Mouse (Mus musculus) left cerebral cortex, postnatal 10 days (tissue): ENCODE data around the gene Kif13a. TPM values are rescaled to one million over a fixed set of nuclear protein-coding genes. Genes with fewer than 3 reads are reported as not detected.

Source experiments
- DNase-seq, 2 experiments: peaks; one replicate each; pipeline ENCODE4 v3.0.0; 2021 to 2022; ENCODE audit warnings: low spot score in 2 of 2, mixed read lengths in 1 of 2; ENCODE audit errors: extremely low spot score in 1 of 2
- intact Hi-C: fragments of 180-260 bp; cut with DNase I; formaldehyde crosslinking; loops from one replicate; pipeline ENCODE4 v1.15.1; 2025
- total RNA-seq, 2 experiments: library from RNA; stranded (reverse); gene quantifications; 2 replicates each; pipeline ENCODE4 v1.2.3; 2021

Kif13a gene
- total RNA-seq, 2 experiments from 2014 or later, result 29.3 to 33.4 TPM

- no peak for DNase-seq
- intact Hi-C loops, result no loop called here
Measured at GRCm38 (mm10) chr13:46854456-46854855, 75.2 kb downstream of the Kif13a start.

GRCm38 (mm10) chr13:46852470-46852869 lies 77.2 kb downstream of the Kif13a start:
- DNase-seq, result no peak
- intact Hi-C loops, result no loop called here

GRCm38 (mm10) chr13:46845456-46845855 lies 84.2 kb downstream of the Kif13a start:
- DNase-seq, result no peak
- intact Hi-C loops, result no loop called here

GRCm38 (mm10) chr13:46844561-46845235 lies 85.0 kb downstream of the Kif13a start:
- intact Hi-C loops, result no loop called here
- no peak for DNase-seq

GRCm38 (mm10) chr13:46843646-46844045 lies 86.0 kb downstream of the Kif13a start:
- no peak for DNase-seq
- intact Hi-C loops, result no loop called here

GRCm38 (mm10) chr13:46842185-46842584 lies 87.5 kb downstream of the Kif13a start:
- DNase-seq, result no peak
- intact Hi-C loops, result no loop called here

GRCm38 (mm10) chr13:46841668-46842067 lies 88.0 kb downstream of the Kif13a start:
- no peak for DNase-seq
- intact Hi-C loops, result no loop called here

- intact Hi-C loops, result no loop called here
- no peak for DNase-seq
Measured at GRCm38 (mm10) chr13:46840676-46841075, 89.0 kb downstream of the Kif13a start.

- no peak for DNase-seq
- intact Hi-C loops, result loop anchor here (5.0 to 10.0 kb wide), 3 partner anchors 88 to 1026 kb away; partner anchors contain the start of gene Kif13a
Measured at GRCm38 (mm10) chr13:46839236-46839635, 90.4 kb downstream of the Kif13a start.

- intact Hi-C loops, result loop anchor here (5.0 to 10.0 kb wide), 3 partner anchors 89 to 1026 kb away; partner anchors contain the start of gene Kif13a
- no peak for DNase-seq
Measured at GRCm38 (mm10) chr13:46838551-46838950, 91.1 kb downstream of the Kif13a start.

- DNase-seq, result no peak
- intact Hi-C loops, result loop anchor here (5.0 to 10.0 kb wide), 3 partner anchors 92 to 1029 kb away; partner anchors contain the start of gene Kif13a
Measured at GRCm38 (mm10) chr13:46835351-46835750, 94.3 kb downstream of the Kif13a start.

GRCm38 (mm10) chr13:46834805-46835204 lies 94.9 kb downstream of the Kif13a start:
- DNase-seq, result no peak
- intact Hi-C loops, result loop anchor here (5.0 to 10.0 kb wide), 3 partner anchors 92 to 1030 kb away; partner anchors contain the start of gene Kif13a

- intact Hi-C loops, result loop anchor here (10.0 kb wide), 1 partner anchor 1031 kb away; no protein-coding TSS in a partner anchor
- DNase-seq, result no peak
Measured at GRCm38 (mm10) chr13:46833586-46833985, 96.1 kb downstream of the Kif13a start.

- DNase-seq, result no peak
- intact Hi-C loops, result loop anchor here (10.0 kb wide), 1 partner anchor 1032 kb away; no protein-coding TSS in a partner anchor
Measured at GRCm38 (mm10) chr13:46832956-46833355, 96.7 kb downstream of the Kif13a start.

GRCm38 (mm10) chr13:46823271-46823670 lies 106.4 kb downstream of the Kif13a start:
- intact Hi-C loops, result no loop called here

GRCm38 (mm10) chr13:46822200-46822599 lies 107.5 kb downstream of the Kif13a start:
- DNase-seq, result no peak
- intact Hi-C loops, result no loop called here

More at GRCm38 (mm10) chr13:46823271-46823670, 106.4 kb downstream of the Kif13a start:
- DNase-seq, result no peak

- intact Hi-C loops, result no loop called here
- no peak for DNase-seq
Measured at GRCm38 (mm10) chr13:46819729-46820223, 109.9 kb downstream of the Kif13a start.

GRCm38 (mm10) chr13:46819202-46819728 lies 110.4 kb downstream of the Kif13a start:
- intact Hi-C loops, result no loop called here

GRCm38 (mm10) chr13:46818374-46818773 lies 111.3 kb downstream of the Kif13a start:
- DNase-seq, result no peak
- intact Hi-C loops, result no loop called here

More at GRCm38 (mm10) chr13:46819202-46819728, 110.4 kb downstream of the Kif13a start:
- DNase-seq, result no peak

- DNase-seq, result no peak
- intact Hi-C loops, result no loop called here
Measured at GRCm38 (mm10) chr13:46812648-46813184, 117.0 kb downstream of the Kif13a start.
